Mouse (Mus musculus) T-cell, adult 2 months (primary cell): ENCODE measurements around the gene Comt.

Experiments used
- DNase-seq: peaks from one replicate; pipeline ENCODE4 v3.0.0; 2022; ENCODE audit warnings: low spot score

Gene Comt

DNA sequence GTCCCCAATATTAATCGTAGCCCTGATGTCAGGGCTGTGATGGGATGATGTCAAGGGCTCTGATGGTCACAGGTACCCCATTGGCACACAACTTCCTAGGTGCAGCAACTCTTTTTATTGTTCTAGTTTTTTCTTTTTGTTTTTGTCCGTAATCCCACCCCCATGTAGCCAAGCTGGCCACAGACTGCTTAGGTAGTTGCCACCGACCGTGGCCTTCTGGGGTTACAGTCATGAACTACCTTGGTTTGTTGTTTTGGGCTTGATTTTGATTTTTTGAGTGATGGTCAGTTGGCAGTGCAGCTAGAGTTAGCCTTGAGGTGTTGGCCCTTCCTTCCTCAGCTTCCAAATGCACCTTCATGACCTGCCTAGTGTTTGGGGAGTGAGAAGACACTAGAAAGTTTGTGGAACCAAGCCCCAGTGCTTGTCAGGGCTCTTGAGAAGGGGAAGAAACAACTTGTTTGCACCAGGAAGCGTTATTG lies at the start of gene Comt:
Gene Comt, minus strand, starts transcription at position 51 of the 479 bp plus-strand sequence.
- no peak for DNase-seq

DNA sequence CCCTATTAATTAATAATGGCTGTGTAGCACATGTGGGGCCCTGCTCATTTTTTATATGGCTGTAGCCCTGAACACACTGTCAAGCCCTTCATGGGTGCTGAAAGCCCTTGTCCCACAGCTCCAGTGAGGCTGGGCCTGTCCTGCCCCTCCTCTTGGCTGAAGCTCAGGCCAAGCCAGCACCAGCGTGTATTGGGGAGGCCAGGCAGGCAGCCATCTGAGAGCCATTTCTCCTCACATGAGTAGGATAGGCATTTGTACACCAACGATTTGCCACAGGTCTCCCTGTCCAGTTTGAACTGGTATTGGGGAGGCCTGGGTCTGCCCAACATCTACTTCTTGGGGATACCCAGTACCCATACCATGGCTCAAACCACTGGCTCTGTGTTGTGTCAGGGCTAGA lies 47.4 kb upstream of the Comt start:
- DNase-seq, result no peak

DNA sequence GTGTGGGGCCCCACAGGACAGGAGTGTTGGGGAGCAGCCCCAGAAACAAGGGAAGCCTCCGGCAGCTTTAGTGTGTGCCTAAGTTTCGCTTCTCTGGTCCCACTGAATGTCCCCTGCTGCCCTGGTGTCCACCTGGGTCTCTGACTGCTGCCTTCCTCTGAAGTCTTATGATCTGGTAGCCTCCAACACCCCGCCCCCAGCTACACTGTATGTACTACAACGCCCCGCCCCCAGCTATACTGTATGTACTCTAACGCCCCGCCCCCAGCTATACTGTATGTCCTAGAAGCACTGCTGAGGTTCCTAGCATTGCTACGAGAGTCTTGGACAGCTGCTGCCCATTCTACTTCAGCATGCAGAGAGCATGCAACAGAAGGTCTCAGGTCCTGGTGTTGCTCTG lies 46.3 kb upstream of the Comt start:
- DNase-seq, result no peak

DNA sequence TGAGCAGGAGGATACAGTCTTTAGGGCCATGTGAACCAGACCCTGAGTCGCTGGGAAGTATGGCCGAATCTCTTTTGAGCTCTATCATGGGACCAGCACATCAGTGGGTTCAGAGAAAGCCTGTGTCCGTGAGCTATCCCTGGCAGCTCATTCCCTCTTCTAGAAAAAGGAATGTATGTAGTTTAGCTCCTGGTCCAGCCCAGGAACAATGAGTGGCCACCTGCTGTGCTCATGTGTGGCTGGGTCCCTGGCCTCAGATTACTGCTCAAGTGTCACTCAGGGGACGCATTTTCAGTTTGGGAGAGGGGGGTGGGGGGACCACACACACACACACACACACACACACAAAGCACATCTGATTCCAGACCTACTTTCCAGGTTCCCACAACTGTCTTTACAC lies 45.8 kb upstream of the Comt start:
- no peak for DNase-seq

DNA sequence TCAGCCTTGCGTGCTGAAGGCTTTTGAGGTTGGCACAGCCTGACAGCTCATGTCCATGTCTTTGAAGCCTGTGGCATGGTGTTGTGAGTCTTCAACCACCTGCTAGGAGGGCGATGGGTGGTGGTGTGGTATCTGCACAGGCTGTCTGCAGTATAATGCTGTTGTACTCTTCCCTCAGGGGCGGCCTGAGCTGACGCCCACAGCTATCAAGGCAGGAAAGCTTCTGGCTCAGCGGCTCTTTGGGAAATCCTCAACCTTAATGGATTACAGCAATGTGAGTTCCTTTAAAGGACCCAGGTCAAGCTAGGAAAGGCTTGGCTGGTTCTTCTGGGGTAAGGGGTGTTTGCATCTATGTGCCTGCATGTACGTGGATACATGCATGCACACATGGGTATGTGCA lies 45.3 kb upstream of the Comt start:
- DNase-seq, result no peak

DNA sequence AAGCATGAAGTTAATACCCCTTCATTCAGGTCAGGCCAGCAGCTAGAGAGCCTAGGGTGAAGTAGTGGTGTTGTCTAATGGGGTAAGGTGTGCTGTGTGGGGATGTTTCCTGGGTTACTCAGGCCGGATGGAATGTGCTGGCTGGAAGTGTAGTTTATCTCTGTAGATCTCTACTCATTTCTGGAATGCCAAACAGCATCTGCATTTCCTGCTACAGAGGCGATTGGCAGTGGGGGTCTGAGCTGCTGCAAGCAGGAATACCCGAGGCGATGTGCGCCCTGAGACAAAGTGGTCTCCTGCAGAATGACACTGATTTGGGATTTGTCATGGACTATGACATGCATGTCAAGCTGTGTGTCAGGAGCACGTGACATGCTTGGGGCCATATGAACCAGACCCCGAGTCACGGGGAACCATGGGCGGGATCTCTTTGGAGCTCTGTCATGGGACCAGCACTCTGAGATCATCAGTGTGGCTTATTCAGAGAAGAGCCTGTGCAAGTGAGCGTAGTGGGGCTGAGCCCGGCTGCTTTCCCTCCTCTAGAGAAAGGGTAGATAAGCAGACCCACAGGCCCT lies 44.8 kb upstream of the Comt start:
- DNase-seq, result no peak

DNA sequence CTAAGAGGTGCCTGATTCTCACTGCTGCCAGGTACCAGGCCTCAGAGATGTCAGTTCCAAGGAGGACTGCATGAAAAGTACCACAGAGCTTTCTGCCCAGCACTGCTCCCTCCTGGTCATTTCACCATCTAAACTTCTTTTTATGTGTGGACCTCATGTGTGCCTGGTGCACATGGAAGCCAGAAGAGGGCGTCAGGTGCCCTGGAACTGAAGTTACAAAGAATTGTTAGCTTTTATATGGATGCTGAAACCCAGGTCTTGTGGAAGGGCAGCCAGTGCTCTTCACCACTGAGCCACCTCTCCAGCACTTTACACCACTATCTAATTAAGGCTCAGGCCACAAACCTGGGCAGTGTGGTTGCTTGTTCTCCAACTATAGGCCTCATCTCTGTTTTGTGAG lies 44.2 kb upstream of the Comt start:
- DNase-seq, result no peak

DNA sequence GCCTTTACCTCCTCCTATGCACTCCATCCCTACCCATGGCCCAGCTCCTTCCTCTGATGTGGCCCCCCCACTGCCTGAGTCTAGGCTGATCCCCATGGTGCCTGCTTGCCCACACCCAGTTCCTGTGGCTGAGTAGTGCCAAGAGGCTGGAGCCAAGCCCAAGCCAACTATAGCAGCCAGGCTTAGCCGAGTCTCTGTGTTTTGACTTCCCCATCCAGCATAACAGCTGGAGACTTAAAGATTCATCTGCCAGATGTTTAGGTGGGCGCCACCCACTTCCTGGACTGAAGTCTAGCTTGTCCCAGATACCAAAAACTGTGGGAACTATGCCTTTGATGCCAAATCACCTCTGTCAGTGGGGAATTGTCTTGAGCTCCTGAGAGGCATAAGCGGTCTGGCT lies 37.6 kb upstream of the Comt start:
- DNase-seq, result no peak

DNA sequence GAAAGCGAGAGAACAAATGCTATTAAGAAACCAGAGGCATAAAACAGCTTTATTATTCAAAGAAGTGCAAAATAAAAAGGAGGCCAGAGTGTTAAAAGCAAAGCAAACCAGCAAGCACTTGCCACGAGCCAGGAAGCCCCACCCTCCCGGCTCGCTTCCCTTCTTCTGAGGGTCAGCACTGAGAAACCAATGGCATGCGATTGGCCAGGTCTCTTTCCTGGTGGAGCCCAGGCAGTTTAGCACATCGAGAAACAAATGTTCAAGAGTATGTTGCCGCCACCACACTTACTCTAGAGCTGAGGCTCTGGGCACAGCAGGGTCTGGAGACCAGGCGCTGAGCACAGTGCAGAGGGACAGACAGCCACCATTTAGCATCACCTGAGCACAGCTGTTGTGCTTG lies 35.9 kb upstream of the Comt start:
- DNase-seq, result no peak

DNA sequence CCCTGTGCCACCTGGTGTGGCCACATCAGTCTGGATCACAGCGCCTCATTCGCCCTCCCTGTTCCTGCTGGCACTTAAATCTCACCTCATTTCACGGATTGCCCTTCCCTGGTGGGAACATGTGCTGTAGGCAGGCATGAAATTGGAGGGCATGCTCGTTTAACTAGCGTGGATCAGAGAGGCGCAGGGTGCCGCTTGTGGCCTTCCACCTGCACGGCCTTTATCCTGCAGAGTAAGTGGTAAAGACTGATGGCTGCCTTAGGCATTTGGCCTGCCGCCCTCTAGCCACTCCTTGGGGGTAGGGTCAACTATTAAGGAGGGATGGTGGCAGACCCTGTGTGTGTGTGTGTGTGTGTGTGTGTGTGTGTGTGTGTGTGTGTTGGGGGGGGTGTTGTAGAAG lies 35.4 kb upstream of the Comt start:
- no peak for DNase-seq

DNA sequence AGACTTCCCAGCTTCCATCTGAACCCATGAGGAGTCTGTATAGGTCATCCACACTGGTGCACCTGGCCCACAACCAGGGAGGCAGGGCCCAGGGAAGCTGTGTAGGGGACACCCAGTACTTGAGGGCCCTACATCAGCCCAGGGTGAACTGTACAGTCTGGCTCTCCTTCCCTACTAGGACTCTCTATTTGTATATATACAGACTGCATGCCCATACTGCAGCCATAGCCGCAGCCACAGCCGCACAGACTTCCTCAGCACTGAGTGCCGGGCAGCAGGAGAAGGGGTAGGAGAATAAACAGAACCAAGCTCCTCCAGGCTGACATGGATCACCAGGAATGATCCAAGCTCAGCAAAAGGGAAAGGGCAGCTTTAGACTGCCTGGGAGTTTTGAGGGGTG lies 34.2 kb upstream of the Comt start:
- no peak for DNase-seq

DNA sequence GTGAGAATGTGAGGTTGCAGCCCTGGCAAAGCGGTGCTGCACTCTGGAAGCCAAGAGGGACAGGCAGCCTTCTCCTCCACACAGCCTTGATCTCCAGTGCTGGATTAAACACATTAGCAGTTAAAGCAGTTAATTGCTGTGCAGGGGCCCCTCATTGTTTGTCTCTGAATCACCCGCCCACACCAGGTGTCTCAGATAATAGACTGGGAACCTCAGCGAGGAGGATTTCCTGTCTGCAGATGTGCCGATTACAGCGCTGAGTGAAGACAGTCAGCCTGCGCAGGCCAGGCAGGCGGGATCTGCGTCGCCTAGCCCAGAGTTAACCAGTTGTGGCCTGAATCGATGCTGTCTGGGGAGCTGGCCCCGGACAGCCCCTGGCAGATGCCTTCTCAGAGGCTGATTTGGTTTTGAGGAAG lies 33.3 kb upstream of the Comt start:
- DNase-seq, result peak; percentile 66

DNA sequence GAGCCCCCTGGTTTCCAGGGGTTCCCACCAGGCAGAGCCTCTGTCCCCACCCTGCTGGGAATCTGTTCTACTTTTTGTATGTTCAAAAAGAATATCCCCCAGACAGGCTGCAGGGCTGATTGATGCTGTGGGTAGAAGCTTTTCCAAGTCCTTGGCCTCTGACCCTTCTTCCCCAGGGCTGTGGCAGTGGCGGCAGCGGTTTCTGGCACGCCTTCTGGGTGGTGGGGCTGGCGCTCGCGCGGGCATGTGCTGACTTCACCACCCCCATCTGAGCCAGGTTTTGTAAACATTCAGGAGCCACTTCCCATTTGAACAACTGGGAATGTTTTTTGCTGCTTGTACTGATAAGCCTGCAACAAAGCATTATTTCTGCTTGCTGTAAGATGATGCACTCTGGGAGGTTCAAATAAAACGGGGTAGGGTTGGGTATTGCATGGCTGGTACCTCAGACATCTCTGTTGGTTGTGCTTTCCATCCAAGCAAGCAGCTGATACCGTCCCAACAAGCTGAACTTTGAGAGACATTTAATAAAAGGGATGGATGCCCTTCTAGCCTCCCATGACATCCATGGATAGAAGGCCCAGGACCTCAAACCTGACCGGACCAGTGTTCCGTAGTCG lies 32.8 kb upstream of the Comt start:
- DNase-seq, result no peak

DNA sequence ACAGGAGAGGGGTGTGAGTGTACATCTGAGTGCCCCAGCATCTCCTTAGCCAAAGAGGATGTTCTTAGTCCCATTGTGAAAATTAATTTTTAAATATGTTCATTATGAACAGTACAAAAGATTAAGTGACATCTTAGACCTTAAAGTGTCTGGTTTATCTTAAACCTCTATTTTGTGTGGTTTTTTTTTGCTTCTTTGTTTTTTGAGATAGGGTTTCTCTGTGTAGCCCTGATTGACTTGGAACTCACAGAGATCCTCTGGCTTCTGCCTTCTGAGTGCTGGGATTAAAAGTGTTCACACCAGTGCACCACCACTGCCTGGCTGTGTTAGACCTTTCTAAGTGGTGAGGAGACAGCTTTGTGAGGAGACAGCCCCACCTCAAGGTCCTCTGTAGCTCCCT lies 32.0 kb upstream of the Comt start:
- DNase-seq, result no peak

DNA sequence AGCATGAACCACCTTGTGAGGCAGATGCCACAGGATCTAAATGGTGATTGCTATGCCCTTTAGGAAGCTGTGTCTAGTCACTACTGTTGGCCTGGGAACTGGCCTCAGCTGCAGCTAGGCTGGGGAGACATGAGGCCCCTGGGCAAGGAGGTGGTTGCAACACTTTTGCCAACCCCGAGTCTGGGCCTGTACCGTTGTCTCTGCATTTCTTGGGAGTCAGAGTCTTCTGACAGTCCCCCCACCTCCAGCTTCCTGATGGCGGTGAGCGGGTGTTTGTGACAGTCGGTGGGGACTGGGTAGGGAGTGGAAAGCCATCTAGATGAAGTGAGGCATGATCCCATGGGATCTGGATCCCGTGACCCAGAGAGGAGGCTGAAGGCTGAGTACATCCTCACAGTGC lies 28.8 kb upstream of the Comt start:
- DNase-seq, result no peak

DNA sequence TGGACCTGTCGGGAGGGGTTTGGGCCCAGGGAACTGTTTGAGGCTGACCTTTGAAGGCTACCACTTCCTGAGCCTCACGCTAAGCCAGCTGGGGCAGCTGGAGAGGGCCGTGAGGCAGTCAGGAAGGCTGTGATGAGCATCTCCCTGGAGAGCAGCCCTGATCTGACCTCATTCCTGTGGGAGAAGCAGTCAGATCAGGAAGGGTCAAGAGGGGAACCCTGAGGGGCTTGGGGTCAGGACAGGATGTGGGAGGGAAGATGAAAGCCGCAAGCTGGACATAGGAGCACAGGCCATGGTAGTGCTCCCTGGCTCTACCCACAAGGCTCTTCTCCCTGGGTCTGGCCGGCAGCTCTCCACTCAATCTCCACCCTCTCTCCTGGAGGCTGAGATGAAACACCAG lies 27.2 kb upstream of the Comt start:
- no peak for DNase-seq

DNA sequence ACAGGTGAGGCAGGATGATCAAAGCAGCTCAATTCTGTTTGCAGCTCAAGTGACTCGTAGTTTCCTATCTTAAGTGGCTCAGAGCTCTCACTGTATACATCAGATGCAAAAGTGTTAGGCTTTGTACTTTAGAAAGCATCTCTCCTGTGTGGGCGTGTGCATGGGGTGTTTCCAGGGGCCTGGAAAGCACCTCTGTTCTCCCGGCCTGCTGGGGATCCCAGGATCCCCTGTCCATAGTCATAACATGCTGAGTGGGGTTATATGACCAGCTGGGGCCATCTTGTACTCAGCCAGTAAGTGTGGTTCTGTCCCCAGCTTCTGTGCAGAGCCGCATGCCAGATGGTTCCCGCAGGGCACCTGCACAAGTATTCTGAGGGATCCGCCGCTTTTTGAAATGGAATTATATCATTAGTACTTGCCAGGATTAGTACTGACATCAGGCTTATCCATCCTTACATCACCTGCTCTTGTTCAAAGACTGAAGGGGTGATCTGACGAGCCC lies 25.8 kb upstream of the Comt start:
- no peak for DNase-seq

DNA sequence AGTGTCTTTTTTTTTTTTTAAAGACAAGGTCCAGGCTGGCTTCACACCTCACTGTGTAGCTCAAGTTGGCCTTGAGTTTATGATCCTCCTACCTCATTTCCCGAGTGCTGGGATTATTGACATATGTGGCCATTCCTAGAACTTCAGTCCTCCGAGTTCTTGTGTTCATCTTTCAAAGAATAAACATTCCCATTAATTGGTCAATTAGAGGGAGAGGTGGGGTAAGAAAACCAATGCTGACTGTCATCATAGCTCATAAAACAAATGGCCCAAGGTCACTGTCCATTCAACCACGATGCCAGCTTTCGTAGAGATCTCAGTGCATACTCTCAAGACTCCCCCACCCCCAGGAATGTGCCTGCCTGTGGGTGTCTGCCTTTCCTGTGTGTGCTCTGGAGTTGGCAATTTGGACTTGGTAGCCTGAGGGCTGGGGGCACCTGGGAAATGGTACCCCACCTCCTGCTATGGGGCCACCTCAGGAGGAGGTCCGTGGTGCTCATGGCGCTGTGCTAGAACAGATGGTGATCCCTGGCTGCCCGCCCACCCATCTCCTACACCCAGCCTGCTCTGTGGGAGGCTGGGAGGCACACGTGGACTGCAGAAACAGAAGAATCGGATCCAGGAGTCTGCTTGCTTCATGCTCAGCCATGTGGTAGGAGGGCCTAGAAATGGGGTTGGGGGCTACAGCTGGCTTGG lies 25.0 kb upstream of the Comt start:
- DNase-seq, result no peak

DNA sequence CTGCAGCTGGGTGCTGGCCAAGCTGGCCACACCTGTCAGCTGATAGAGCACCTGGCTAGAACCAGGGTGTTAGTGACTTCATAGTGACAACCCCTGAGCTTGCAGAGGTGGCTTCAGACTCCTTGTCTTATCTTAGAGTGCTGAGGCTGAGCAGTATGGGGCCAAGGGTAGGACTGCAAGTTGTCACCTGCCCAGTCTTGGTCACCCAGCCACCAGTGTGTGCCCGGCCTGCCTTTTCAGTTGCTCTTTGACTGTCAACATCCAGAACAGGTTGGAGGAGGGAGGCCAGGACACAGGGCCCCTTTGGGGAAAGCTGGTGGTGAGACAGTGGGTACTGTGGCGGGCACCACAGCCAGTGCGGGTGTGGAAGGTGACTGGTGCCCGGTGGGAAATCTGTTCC lies 22.4 kb upstream of the Comt start:
- no peak for DNase-seq

DNA sequence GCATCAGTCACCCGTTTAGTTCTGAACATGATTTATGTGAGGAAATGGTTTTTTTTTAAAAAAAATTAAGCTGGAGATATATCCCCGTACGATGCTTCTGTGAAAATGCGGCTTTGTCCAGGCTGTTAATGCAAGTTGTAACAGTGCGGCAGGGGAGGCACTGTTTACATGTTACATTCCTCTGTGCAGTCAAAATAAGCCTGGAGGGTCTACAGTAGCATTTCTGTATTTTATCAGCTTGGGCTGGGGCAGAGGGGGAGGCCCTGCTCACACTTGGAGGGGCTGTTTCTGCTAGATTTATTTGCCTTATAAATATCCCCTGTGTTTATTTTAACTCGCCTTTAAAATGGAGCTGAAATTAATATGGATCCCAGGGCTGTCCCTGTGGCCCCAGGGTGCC lies 21.5 kb upstream of the Comt start:
- no peak for DNase-seq

DNA sequence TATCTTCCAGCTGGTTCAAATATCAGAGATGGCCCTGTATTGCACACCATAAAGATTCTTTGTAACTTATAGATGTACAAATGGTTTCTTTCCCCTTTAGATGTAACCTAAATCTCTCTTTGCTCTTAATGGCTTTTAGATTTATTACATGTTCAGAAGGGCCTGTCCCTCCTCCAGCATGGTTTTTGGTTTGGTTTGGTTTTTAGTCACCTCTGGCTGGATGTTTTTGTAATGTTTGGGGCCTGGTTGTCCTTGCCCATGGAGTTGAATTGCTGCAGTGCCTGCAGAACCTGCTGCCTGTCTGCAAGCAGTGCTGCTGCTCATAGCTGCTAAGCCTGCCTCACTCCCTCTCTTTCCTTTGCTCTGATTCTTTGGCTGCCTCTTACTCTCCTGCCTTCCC lies 20.6 kb upstream of the Comt start:
- DNase-seq, result no peak

DNA sequence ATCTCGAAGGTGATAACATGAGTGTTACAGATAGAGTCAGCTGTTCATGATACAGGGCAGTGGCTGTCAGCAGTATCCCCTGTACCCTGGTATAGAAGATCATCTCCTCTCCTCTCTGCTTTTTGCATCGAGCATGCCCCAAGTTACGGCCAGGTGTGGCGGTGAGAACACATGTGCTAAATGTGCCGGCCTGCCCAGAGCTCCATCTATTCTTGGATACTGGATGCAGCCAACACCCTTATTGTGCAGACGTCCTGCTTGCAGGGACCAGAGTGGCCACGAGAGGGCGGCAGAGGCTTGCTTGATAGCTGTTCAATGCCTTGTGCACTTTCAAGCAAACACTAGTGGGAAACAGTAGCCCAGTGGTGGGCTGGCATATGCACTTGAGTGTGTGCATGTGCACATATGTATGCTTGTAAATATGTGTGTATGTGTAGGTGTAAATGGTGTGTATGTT lies 16.8 kb upstream of the Comt start:
- peak; percentile 83 for DNase-seq

DNA sequence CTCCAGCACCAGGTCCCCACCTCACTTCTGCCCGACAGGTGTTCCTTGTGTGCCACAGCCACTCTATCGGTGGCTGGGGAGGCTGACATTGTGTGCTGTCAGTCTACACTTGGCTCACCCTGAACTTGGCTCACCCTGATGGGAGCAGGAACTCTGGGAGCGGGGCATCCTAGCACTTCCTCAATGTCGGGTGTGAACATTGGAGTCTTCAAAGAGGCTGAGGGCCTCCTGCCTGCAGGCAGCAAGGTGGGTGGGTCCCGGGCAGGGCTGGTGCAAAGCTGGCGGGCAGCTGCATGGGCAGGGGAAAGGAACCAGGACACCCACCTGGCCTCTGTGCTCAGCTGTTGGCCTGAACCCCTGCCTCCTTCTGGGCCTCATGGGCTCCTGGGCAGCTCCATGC lies 9.5 kb upstream of the Comt start:
- DNase-seq, result no peak
